Mouse (Mus musculus) monocyte, adult 2 months (primary cell): ENCODE data around the gene AW011738.

Experiments used
- DNase-seq, 2 experiments: peaks; one replicate each; pipeline ENCODE4 v3.0.0; 2022; ENCODE audit warnings: low spot score in 2 of 2, low read depth in 1 of 2

The AW011738 gene

GRCm38 (mm10) chr4:156203001-156203412, at the start of gene AW011738:
Gene AW011738 (plus strand): TSS chr4:156203304.
- peak in 1 of 2 experiments; percentile 58 for DNase-seq

- DNase-seq, result no peak
These were observed 48.3 kb upstream of the AW011738 start for GRCm38 (mm10) chr4:156154771-156155170.

- DNase-seq, result no peak
These were observed 36.6 kb upstream of the AW011738 start for GRCm38 (mm10) chr4:156166477-156166876.

- no peak for DNase-seq
These were observed 34.5 kb upstream of the AW011738 start for GRCm38 (mm10) chr4:156168611-156169010.

- DNase-seq, result no peak
These were observed 34.0 kb upstream of the AW011738 start for GRCm38 (mm10) chr4:156169129-156169528.

GRCm38 (mm10) chr4:156171828-156172227, 31.3 kb upstream of the AW011738 start:
- DNase-seq, result no peak

GRCm38 (mm10) chr4:156177630-156178029, 25.5 kb upstream of the AW011738 start:
- DNase-seq, result no peak

- DNase-seq, result no peak
These were observed 19.4 kb upstream of the AW011738 start for GRCm38 (mm10) chr4:156183747-156184146.

GRCm38 (mm10) chr4:156184291-156184954, 18.7 kb upstream of the AW011738 start:
- DNase-seq, result no peak

GRCm38 (mm10) chr4:156185456-156185949, 17.6 kb upstream of the AW011738 start:
- no peak for DNase-seq

GRCm38 (mm10) chr4:156185950-156186850, 16.9 kb upstream of the AW011738 start:
- no peak for DNase-seq

GRCm38 (mm10) chr4:156188162-156188810, 14.8 kb upstream of the AW011738 start:
- DNase-seq, result no peak

GRCm38 (mm10) chr4:156188811-156189323, 14.2 kb upstream of the AW011738 start:
- DNase-seq, result no peak

GRCm38 (mm10) chr4:156192421-156193199, 10.5 kb upstream of the AW011738 start:
- DNase-seq, result no peak

GRCm38 (mm10) chr4:156193200-156193590, 9.9 kb upstream of the AW011738 start:
- DNase-seq, result no peak

GRCm38 (mm10) chr4:156193906-156194305, 9.2 kb upstream of the AW011738 start:
- DNase-seq, result no peak

GRCm38 (mm10) chr4:156194346-156194745, 8.8 kb upstream of the AW011738 start:
- DNase-seq, result no peak

GRCm38 (mm10) chr4:156195927-156196870, 6.9 kb upstream of the AW011738 start:
- no peak for DNase-seq

- DNase-seq, result peak in 1 of 2 experiments; percentile 19
These were observed 5.8 kb upstream of the AW011738 start, which contains the start of gene Agrn for GRCm38 (mm10) chr4:156197131-156197828. Gene Agrn (minus strand): TSS chr4:156197488.
